Mouse (Mus musculus) MEL (cell line): ENCODE results near the gene Macrod1.

ENCODE experiments used
- CHD2 ChIP-seq: IDR thresholded peaks from 2 replicates; pipeline ENCODE4 v1.6.1; 2011; ENCODE audit warnings: low read length, improper control_type of control experiment
- CTCF ChIP-seq, 3 experiments: IDR thresholded peaks in 2 of 3; conservative IDR thresholded peaks in 1 of 3; 2 replicates each; pipeline ENCODE4 v1.5.1; 2011 to 2012; ENCODE audit warnings: low read length in 3 of 3, low read depth in 2 of 3, mild to moderate bottlenecking in 2 of 3, improper control_type of control experiment in 1 of 3, inconsistent platforms in 1 of 3, mixed read lengths in 1 of 3, moderate library complexity in 1 of 3; ENCODE audit not compliant: control insufficient read depth in 1 of 3, insufficient read depth in 1 of 3, poor library complexity in 1 of 3, severe bottlenecking in 1 of 3
- EP300 ChIP-seq, 2 experiments: IDR thresholded peaks; 2 replicates each; pipeline ENCODE4 v1.6.1; 2011; ENCODE audit warnings: improper control_type of control experiment in 2 of 2, low read length in 2 of 2, low read depth in 1 of 2, mild to moderate bottlenecking in 1 of 2
- GABPA ChIP-seq: IDR thresholded peaks from 2 replicates; pipeline ENCODE4 v1.6.1; 2012; ENCODE audit warnings: low read depth, mild to moderate bottlenecking, inconsistent platforms, low read length, improper control_type of control experiment, moderate library complexity
- KAT2A ChIP-seq: conservative IDR thresholded peaks from 2 replicates; pipeline ENCODE4 v1.6.1; 2012; ENCODE audit warnings: low read depth, low read length, improper control_type of control experiment, inconsistent platforms
- MAZ ChIP-seq: IDR thresholded peaks from 2 replicates; pipeline ENCODE4 v1.6.1; 2012; ENCODE audit warnings: low read depth, mild to moderate bottlenecking, inconsistent platforms, low read length, improper control_type of control experiment
- MEF2A ChIP-seq: IDR thresholded peaks from 2 replicates; pipeline ENCODE4 v1.6.1; 2014; ENCODE audit warnings: low read depth, mild to moderate bottlenecking, inconsistent platforms, low read length, improper control_type of control experiment; ENCODE audit not compliant: poor library complexity, insufficient replicate concordance, severe bottlenecking; ENCODE audit errors: extremely low read depth
- MYB ChIP-seq: IDR thresholded peaks from 2 replicates; pipeline ENCODE4 v1.6.1; 2011; ENCODE audit warnings: mild to moderate bottlenecking, low read depth, low read length, improper control_type of control experiment
- POLR2A ChIP-seq, 2 experiments: IDR thresholded peaks; 2 replicates each; pipeline ENCODE4 v1.6.1; 2011 to 2012; ENCODE audit warnings: low read length in 2 of 2, mild to moderate bottlenecking in 2 of 2, control low read depth in 1 of 2, improper control_type of control experiment in 1 of 2, low read depth in 1 of 2, moderate library complexity in 1 of 2; ENCODE audit not compliant: control insufficient read depth in 1 of 2, insufficient read depth in 1 of 2, poor library complexity in 1 of 2
- RCOR1 ChIP-seq: IDR thresholded peaks from 2 replicates; pipeline ENCODE4 v1.6.1; 2012; ENCODE audit warnings: low read depth, mild to moderate bottlenecking, inconsistent platforms, low read length, improper control_type of control experiment
- SIN3A ChIP-seq: IDR thresholded peaks from 2 replicates; pipeline ENCODE4 v1.6.1; 2012; ENCODE audit warnings: low read length, improper control_type of control experiment, inconsistent platforms
- TCF12 ChIP-seq: IDR thresholded peaks from 2 replicates; pipeline ENCODE4 v1.6.1; 2014; ENCODE audit warnings: low read depth, mild to moderate bottlenecking, inconsistent platforms, low read length, improper control_type of control experiment, moderate library complexity
- USF1 ChIP-seq: IDR thresholded peaks from 2 replicates; pipeline ENCODE4 v1.6.1; 2014; ENCODE audit warnings: low read depth, mild to moderate bottlenecking, inconsistent platforms, low read length, improper control_type of control experiment, moderate library complexity
- ZKSCAN1 ChIP-seq: IDR thresholded peaks from 2 replicates; pipeline ENCODE4 v1.6.1; 2012; ENCODE audit warnings: low read depth, mild to moderate bottlenecking, inconsistent platforms, low read length, improper control_type of control experiment, moderate library complexity

DNA sequence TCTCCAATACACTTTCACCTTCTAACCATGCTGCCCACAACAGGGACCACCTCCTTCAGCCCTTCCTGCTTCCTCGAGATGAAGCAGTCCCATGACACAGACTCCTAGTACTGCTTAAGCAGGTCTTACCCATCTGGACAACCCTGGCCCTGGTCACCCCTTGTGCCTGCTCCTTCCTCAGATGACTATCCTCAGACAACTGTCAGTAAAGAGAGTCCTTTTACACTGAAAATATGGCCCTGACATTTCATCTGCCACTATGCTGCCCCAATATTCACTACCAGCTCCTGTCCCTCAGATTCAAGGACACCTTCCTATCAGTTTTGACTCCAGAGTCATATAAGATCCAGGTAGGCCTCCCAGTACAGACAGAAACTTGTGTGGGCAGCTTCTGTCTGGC, 143.8 kb downstream of the Macrod1 start:
- no peak for TF ChIP-seq USF1
- no peak for TF ChIP-seq RCOR1
- no peak for TF ChIP-seq ZKSCAN1
- TF ChIP-seq MAZ, result no peak
- no peak for TF ChIP-seq POLR2A (IDR thresholded peaks at IDR 0.05; ENCODE audit: control insufficient read depth in 1 of 2, insufficient read depth in 1 of 2, low read depth in 1 of 2, low read length in 2 of 2, poor library complexity in 1 of 2)
- no peak for TF ChIP-seq CTCF (IDR thresholded peaks at IDR 0.05 in 2 of 3, conservative IDR thresholded peaks at IDR 0.05 in 1 of 3; ENCODE audit: control insufficient read depth in 1 of 3, insufficient read depth in 1 of 3, low read depth in 2 of 3, low read length in 3 of 3, poor library complexity in 1 of 3, severe bottlenecking in 1 of 3)
- TF ChIP-seq MYB, result no peak
- no peak for TF ChIP-seq GABPA
- no peak for TF ChIP-seq MEF2A
- TF ChIP-seq CHD2, result no peak
- no peak for TF ChIP-seq SIN3A
- TF ChIP-seq TCF12, result no peak
- TF ChIP-seq KAT2A, result no peak
- no peak for TF ChIP-seq EP300 (IDR thresholded peaks at IDR 0.05; ENCODE audit: low read depth in 1 of 2, low read length in 2 of 2)
